Mouse (Mus musculus): ENCODE data around the gene Batf2.

DNA sequence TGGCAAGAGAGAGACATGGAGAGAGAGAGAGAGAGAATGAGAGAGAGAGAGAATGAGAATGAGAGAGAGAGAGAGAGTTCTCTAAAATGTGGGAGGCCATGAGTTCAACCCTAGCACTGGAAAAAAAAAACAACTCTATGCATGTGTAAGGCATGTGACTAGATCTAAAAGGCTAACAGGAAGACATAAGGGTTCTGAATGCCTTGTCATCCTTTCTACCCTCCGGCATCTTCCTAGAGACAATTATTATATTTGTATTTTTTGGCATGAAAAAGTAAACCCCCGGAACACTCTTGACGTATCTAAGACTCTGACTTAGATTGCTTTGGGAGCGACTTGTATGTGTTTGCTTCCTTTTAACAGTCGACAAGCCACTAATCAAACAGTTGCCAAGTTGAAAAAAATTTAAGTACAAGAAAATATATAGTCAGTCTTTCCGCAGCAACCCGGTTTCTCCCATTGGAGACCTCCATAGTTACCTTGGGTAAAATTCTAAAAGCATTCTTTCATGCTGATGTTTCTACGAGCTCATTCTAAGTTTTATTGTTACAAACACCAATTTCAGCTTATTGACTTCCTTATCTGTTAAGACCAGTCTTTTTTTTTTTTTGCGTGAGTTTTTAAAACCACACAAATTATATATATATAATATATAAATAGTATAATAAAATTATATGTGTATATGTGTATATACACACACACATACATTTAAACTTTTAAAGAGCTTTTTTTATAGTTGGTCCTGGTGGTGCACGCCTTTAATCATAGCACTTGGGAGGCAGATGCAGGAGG, 13.8 kb upstream of the Batf2 start:
- TF ChIP-seq CTCF (IDR thresholded peaks at IDR 0.05; ENCODE audit: low read depth), result no peak
- no peak for TF ChIP-seq EP300 (IDR thresholded peaks at IDR 0.05; ENCODE audit: low read depth)

All from heart, postnatal 0 days (tissue).